Mouse (Mus musculus) hindbrain, embryonic 16.5 days (tissue): Measurements from ENCODE around the gene Lnp1. TPM values are rescaled to one million over a fixed set of nuclear protein-coding genes. Genes with fewer than 3 reads are reported as not detected.

Source experiments
- ATAC-seq: fragments of 200-750 bp; cut with Nextera tagmentation; 2 replicates; pipeline ENCODE4 v1.8.0; 2017; ENCODE audit warnings: moderate TSS enrichment, moderate library complexity
- H3K27ac ChIP-seq: fragments of 300-500 bp; sonication (generic); 2 replicates; pipeline ENCODE4 v1.5.1; 2014; ENCODE audit warnings: low read depth, mild to moderate bottlenecking, control low read depth, low read length, moderate library complexity
- H3K27me3 ChIP-seq: fragments of 300-500 bp; sonication (generic); replicated peaks from 2 replicates; pipeline ENCODE4 v1.6.1; 2014; ENCODE audit warnings: low read length; ENCODE audit not compliant: control insufficient read depth, insufficient read depth
- H3K36me3 ChIP-seq: fragments of 300-500 bp; sonication (generic); 2 replicates; pipeline ENCODE4 v1.6.1; 2014; ENCODE audit warnings: mild to moderate bottlenecking, low read length, moderate library complexity, mixed read lengths; ENCODE audit not compliant: control insufficient read depth, insufficient read depth
- H3K4me1 ChIP-seq: fragments of 300-500 bp; sonication (generic); 2 replicates; pipeline ENCODE4 v1.6.1; 2014; ENCODE audit warnings: low read depth, low read length; ENCODE audit not compliant: control insufficient read depth, insufficient read depth
- H3K4me2 ChIP-seq: fragments of 300-500 bp; sonication (generic); 2 replicates; pipeline ENCODE4 v1.6.1; 2014; ENCODE audit warnings: mild to moderate bottlenecking, low read length, control low read depth, moderate library complexity
- H3K4me3 ChIP-seq: fragments of 300-500 bp; sonication (generic); 2 replicates; pipeline ENCODE4 v1.5.1; 2014; ENCODE audit warnings: mild to moderate bottlenecking, low read length, control low read depth, moderate library complexity
- H3K9ac ChIP-seq: fragments of 300-500 bp; sonication (generic); 2 replicates; pipeline ENCODE4 v1.6.1; 2014; ENCODE audit warnings: low read depth, mild to moderate bottlenecking, control low read depth, low read length, moderate library complexity
- H3K9me3 ChIP-seq: fragments of 300-500 bp; sonication (generic); 2 replicates; pipeline ENCODE4 v1.6.1; 2014; ENCODE audit warnings: mild to moderate bottlenecking, low read length, moderate library complexity; ENCODE audit not compliant: control insufficient read depth
- WGBS: fragments of 180-500 bp; shearing (Covaris S2); extraction: QIAGEN DNeasy Blood & Tissue Kit; methylation state at CpG from one replicate; pipeline ENCODE4 v1.1.7; 2014; 5-methylcytosine and 5-hydroxymethylcytosine counted together
- polyA plus RNA-seq: library from polyadenylated mRNA; unstranded; fragments of >200 nt; fragmentation: Nextera tagmentation; extraction: Ambion mirVana; gene quantifications from 2 replicates; pipeline ENCODE4 v1.2.1, GENCODE M21; 2015

The Lnp1 gene
- polyA plus RNA-seq, 1 experiment from 2014 or later: 0.33 TPM

DNA sequence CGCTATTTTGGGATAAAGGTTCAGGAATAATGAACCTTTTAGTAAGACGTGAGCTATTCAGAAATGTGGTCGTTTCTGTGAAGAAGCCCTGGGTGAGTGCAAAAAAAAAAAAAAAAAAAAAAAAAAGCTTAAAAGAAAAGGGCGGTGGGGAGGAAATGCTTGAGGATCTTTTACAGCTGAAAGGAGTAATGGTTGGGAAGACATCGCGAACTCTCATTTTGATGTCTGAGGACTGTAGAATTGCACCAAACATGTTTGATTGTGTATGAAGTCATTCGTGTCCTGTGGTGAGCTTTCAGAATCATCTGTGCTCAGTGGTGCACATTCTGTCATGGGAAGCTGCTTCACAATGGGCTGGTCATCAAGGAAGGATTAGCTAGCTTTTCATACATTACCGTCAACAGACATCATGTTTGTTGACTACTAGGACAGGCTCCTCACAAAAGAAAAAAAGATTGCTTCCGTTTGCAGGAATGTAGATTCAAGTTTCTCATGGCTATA lies 41.2 kb downstream of the Lnp1 start:
- ATAC-seq: no peak
- no peaks in the 10 kb centered on the region for H3K27me3 ChIP-seq
- 23% methylated on average over 9 of the region's 9 CpGs for WGBS

DNA sequence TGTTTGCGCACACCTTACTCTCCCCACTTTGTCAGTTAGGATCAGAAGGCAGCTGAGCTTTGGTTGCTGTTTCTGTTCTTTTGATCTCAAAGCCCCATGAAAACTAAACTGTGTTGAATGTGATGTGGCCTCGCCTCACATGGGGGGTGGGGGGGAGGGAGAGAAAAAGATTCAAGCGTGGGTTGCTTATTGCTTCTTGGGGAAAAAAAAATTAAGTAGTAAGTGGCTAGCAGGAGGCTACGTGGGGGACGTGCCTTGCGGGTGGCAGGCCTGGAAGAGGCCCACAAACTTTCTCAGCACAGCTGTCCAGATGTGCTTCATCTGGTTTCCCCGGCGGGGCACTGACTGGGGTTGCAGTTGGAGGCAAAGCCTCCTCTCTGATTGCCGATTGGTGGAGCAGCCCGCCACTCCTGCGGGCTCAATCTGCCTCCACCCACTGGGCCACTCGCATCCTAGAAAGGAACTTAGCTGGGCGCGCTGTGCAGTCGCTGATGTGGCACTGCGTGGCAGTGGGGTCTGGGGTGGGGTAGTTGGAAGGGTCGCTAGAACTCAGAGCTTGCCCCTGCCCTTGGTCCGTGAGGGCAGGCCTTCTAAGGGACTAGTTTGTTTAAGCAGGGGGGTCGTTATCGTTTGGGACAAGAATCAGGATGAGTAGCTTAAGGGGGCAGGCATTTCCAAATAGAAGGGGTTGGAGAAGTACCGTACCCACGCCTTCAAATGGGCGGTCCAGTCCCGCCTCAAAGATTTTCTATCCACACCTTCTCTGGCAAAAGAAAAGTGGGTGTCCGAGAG lies 41.8 kb downstream of the Lnp1 start, which contains the start of gene Tmem45a:
Tmem45a (minus strand) TSS at position 343 of the 792 bp plus-strand sequence.
- H3K4me1 ChIP-seq: no peaks in the 10 kb centered on the region; the same call in 1 of the 2 replicates
- H3K4me3 ChIP-seq: peak within 1 kb of the TSS; percentile 49
- H3K36me3 ChIP-seq: no peaks in the 10 kb centered on the region
- no peaks in the 10 kb centered on the region for H3K9me3 ChIP-seq
- no peak within 1 kb of the TSS for H3K27ac ChIP-seq
- 3% methylated on average over 25 of the region's 25 CpGs for WGBS
- peak; percentile 99 for ATAC-seq
- H3K27me3 ChIP-seq: no peaks in the 10 kb centered on the region
- H3K9ac ChIP-seq: peak within 1 kb of the TSS; percentile 41
- H3K4me2 ChIP-seq: peak within 1 kb of the TSS; percentile 95

More for the DNA sequence above, 41.2 kb downstream of the Lnp1 start:
- Histone ChIP-seq H3K36me3 (no peaks in the 10 kb centered on the region), H3K27ac (no peak overlapping the region), H3K9me3 (no peaks in the 10 kb centered on the region), H3K4me3 (peak overlapping the region; percentile 49), H3K4me1 (no peaks in the 10 kb centered on the region; the same call in 1 of the 2 replicates), H3K4me2 (peak overlapping the region; percentile 95), H3K9ac (peak overlapping the region; percentile 41)

DNA sequence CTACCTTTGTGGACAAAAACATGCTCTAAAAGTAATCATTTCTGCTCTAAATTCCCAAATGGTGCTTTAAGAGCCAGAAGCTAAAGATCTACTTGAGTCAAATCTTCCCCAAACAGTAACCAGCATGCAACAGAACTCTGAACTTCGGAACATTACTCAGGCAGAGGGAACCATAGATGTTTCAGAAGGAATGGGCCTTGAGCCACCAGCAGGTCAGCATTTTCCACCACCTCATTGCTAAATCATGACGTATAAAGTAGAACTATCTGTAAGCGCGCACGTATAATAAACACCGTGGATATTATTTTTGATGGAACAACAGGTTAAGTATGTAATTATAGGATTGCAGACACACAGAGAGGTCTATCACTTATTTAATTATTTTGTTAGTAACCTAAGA lies 43.0 kb downstream of the Lnp1 start:
- Histone ChIP-seq H3K4me1 (no peaks in the 10 kb centered on the region; the same call in 1 of the 2 replicates), H3K9ac (no peak overlapping the region), H3K4me2 (no peak overlapping the region), H3K9me3 (no peaks in the 10 kb centered on the region), H3K27ac (no peak overlapping the region), H3K36me3 (no peaks in the 10 kb centered on the region), H3K4me3 (no peak overlapping the region), H3K27me3 (no peaks in the 10 kb centered on the region)
- ATAC-seq: no peak
- WGBS: 92% methylated on average over 6 of the region's 6 CpGs

DNA sequence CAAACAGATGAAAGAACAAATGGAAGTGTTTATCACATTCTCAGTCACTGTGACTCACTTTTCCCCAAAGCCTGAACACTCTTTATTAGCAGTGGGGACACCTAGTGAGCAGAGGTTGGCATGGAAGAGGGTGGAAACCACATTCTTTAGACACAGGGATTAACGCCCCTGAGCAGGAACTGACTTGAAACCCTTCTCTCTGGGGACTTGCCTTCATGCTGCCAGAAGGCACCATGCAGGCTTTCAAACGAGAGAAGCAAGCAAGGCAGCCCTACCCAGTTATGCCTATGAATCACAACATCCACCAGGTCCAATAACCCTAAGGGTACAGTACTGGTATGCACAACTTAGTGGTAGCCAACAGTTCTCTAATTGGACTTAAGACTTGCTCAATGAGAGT lies 54.5 kb downstream of the Lnp1 start:
- no peaks in the 10 kb centered on the region for H3K9me3 ChIP-seq
- H3K9ac ChIP-seq: no peak overlapping the region
- no peak for ATAC-seq
- no peaks in the 10 kb centered on the region for H3K27me3 ChIP-seq
- no peak overlapping the region for H3K27ac ChIP-seq
- H3K4me3 ChIP-seq: no peak overlapping the region
- no peak overlapping the region for H3K4me2 ChIP-seq
- 24% methylated on average over 2 of the region's 2 CpGs for WGBS
- H3K4me1 ChIP-seq: no peaks in the 10 kb centered on the region
- H3K36me3 ChIP-seq: no peaks in the 10 kb centered on the region

DNA sequence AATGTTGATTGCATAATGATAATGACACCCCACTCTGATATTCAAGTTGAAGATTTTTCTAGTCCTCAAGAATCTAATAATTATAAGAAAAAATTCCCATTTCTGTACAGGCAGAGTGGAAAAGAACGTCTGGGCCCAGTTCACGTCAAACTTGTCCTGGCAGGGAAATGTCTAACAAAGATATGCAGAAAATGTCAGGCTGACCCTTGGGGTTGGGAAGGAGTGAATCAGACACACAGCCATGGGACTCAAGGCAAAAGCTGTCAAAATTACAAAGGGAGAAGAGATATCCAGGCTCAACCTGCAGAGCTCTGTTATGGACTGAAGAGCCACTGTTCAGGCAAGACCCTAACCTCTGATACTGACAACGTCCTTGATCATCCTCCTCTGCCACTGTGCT lies 57.4 kb downstream of the Lnp1 start:
- no peak for ATAC-seq
- Histone ChIP-seq H3K4me3 (no peak overlapping the region), H3K36me3 (no peaks in the 10 kb centered on the region), H3K27ac (no peak overlapping the region), H3K4me2 (no peak overlapping the region), H3K9me3 (no peaks in the 10 kb centered on the region), H3K27me3 (no peaks in the 10 kb centered on the region), H3K9ac (no peak overlapping the region), H3K4me1 (no peaks in the 10 kb centered on the region)
- 70% methylated on average over 3 of the region's 3 CpGs for WGBS

DNA sequence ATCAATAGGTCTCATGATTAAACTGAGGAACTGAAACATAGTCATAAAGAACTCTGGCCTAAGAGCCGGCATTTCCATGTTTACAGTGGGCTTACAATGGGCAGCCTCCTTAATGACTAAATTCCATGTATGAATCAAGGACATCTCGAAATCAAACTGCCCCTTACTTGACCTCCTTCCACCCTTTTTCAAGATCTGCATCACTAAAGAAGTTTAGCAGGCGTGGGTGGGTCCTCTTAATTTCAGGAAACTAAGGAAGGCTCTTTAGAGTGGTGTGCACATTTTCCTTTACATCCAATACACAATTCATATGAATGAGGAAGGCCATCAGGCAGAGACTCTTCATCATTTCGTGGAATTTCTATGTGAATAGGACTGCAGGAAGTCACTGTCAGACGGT lies 59.5 kb downstream of the Lnp1 start:
- no peaks in the 10 kb centered on the region for H3K4me1 ChIP-seq
- no peak for ATAC-seq
- H3K36me3 ChIP-seq: no peaks in the 10 kb centered on the region
- H3K9ac ChIP-seq: no peak overlapping the region
- 83% methylated on average over 5 of the region's 5 CpGs for WGBS
- H3K4me2 ChIP-seq: no peak overlapping the region
- H3K9me3 ChIP-seq: no peaks in the 10 kb centered on the region
- H3K4me3 ChIP-seq: no peak overlapping the region
- H3K27ac ChIP-seq: no peak overlapping the region
- H3K27me3 ChIP-seq: no peaks in the 10 kb centered on the region

DNA sequence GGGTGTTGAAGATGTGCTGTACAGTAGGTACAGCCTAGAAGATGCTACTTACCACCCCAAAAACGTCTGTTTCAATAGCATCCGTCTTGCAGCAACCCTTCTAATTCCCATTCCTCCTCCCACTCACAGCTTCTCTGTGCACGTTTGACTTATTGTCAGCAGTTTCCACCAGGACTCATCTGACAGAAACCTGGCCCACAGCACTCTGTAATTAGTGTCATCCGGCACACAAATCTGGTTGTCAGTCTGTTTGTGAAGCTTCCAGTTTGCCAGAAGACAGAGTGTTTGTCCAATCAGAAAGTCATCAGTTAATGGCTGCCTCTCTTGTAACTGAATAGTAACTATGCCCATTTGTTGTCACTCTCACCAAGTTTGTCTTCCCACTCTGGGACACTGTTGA lies 60.3 kb downstream of the Lnp1 start:
- Histone ChIP-seq H3K27me3 (no peaks in the 10 kb centered on the region), H3K4me2 (no peak overlapping the region), H3K27ac (no peak overlapping the region), H3K36me3 (no peaks in the 10 kb centered on the region), H3K9ac (no peak overlapping the region), H3K4me1 (no peaks in the 10 kb centered on the region), H3K9me3 (no peaks in the 10 kb centered on the region), H3K4me3 (no peak overlapping the region)
- no peak for ATAC-seq
- 71% methylated on average over 4 of the region's 4 CpGs for WGBS

Other genes starting within 250 kb of the Lnp1 start
- gene Tfg, start 210.6 kb downstream of the Lnp1 start, polyA plus RNA-seq: 164 and 176 TPM in 2 replicates
- not detected in 2 replicates for gene Adgrg7, start 132.2 kb downstream of the Lnp1 start, polyA plus RNA-seq
- 4.5 and 7.1 TPM in 2 replicates for gene Tmem45a, start 41.9 kb downstream of the Lnp1 start, polyA plus RNA-seq
- 0.06 and 0.24 TPM in 2 replicates for gene Tmem45a2, start 143.3 kb upstream of the Lnp1 start, polyA plus RNA-seq
- gene Tomm70a, start 193.6 kb upstream of the Lnp1 start, polyA plus RNA-seq: 56.5 and 62.5 TPM in 2 replicates
- gene Nit2, start 239.3 kb upstream of the Lnp1 start, polyA plus RNA-seq: 57.7 and 60.1 TPM in 2 replicates